Mouse (Mus musculus) ES-E14 (cell line): ENCODE results near the gene Myo10. TPM values are rescaled to one million over a fixed set of nuclear protein-coding genes. Genes with fewer than 3 reads are reported as not detected.
A peak's percentile ranks its signal among the peaks of the same experiment; 100 is the strongest.

Source experiments
- DNase-seq: peaks from one replicate; pipeline ENCODE4 v3.0.0-alpha.2; 2013; ENCODE audit warnings: low read depth, low spot score
- H3K27ac ChIP-seq: 2 replicates; pipeline ENCODE4 v1.5.1; 2012; ENCODE audit warnings: low read depth, mild to moderate bottlenecking, low read length, moderate library complexity, mixed read lengths; ENCODE audit not compliant: poor library complexity, insufficient read depth, severe bottlenecking
- H3K36me3 ChIP-seq: 2 replicates; pipeline ENCODE4 v1.6.1; 2012; ENCODE audit warnings: mild to moderate bottlenecking, low read length, moderate library complexity, mixed read lengths; ENCODE audit not compliant: control insufficient read depth, poor library complexity, insufficient read depth, severe bottlenecking
- H3K4me1 ChIP-seq, 2 experiments: fragments of 150-350 bp in 1 of 2; sonication (generic) in 1 of 2; 2 replicates each; pipeline ENCODE4 v1.6.1; 2012; ENCODE audit warnings: low read length in 2 of 2, mild to moderate bottlenecking in 1 of 2, mixed read lengths in 1 of 2; ENCODE audit not compliant: control insufficient read depth in 2 of 2, insufficient read depth in 2 of 2, poor library complexity in 1 of 2
- H3K4me3 ChIP-seq, 2 experiments: fragments of 150-350 bp in 1 of 2; sonication (generic) in 1 of 2; 2 replicates each; pipeline ENCODE4 v1.5.1; 2012; ENCODE audit warnings: low read length in 2 of 2, low read depth in 1 of 2, mild to moderate bottlenecking in 1 of 2, mixed read lengths in 1 of 2; ENCODE audit not compliant: insufficient read depth in 1 of 2, poor library complexity in 1 of 2, severe bottlenecking in 1 of 2
- H3K9ac ChIP-seq: 2 replicates; pipeline ENCODE4 v1.6.1; 2012; ENCODE audit warnings: low read depth, mild to moderate bottlenecking, low read length, mixed read lengths; ENCODE audit not compliant: poor library complexity, insufficient read depth, severe bottlenecking
- H3K9me3 ChIP-seq: fragments of 150-350 bp; sonication (generic); 2 replicates; pipeline ENCODE4 v1.6.1; 2012; ENCODE audit warnings: low read depth, mild to moderate bottlenecking, low read length; ENCODE audit not compliant: control insufficient read depth, insufficient read depth
- CHD2 ChIP-seq: IDR thresholded peaks from 2 replicates; pipeline ENCODE4 v1.6.1; 2014; ENCODE audit warnings: mild to moderate bottlenecking, low read depth, low read length, inconsistent platforms
- HCFC1 ChIP-seq: IDR thresholded peaks from 2 replicates; pipeline ENCODE4 v1.6.1; 2012; ENCODE audit warnings: low read length, inconsistent platforms, borderline replicate concordance; ENCODE audit not compliant: insufficient read depth
- MAFK ChIP-seq: IDR thresholded peaks from 2 replicates; pipeline ENCODE4 v1.6.1; 2014; ENCODE audit warnings: mild to moderate bottlenecking, low read depth, low read length, inconsistent platforms; ENCODE audit not compliant: insufficient read depth
- ZC3H11A ChIP-seq: IDR thresholded peaks from 2 replicates; pipeline ENCODE4 v1.6.1; 2012; ENCODE audit warnings: low read depth, mild to moderate bottlenecking, inconsistent platforms, low read length, borderline replicate concordance
- ZNF384 ChIP-seq: IDR thresholded peaks from 2 replicates; pipeline ENCODE4 v1.6.1; 2012; ENCODE audit warnings: low read depth, low read length, inconsistent platforms
- in situ Hi-C, 2 experiments: fragments of 600-800 bp; cut with MboI; formaldehyde crosslinking; loops; one replicate each; pipeline ENCODE4 v1.15.1; 2025; ENCODE audit warnings: low sequenced_read_pairs in 2 of 2, inconsistent platforms in 1 of 2; ENCODE audit not compliant: unreplicated experiment in 2 of 2
- total RNA-seq: library from RNA; depleted of rRNA; stranded (reverse); fragments of 300-350 nt; gene quantifications from 2 replicates; pipeline ENCODE4 v1.2.3, GENCODE M21; 2012

Myo10 gene
- total RNA-seq, 1 experiment = 133 TPM

- TF ChIP-seq ZC3H11A (no peak), ZNF384 (no peak), HCFC1 (no peak), MAFK (no peak), CHD2 (no peak)
- 0 out of 4 replicates have a peak overlapping the region, but pooled peaks of 1 of the 2 experiments have one; percentile 4 for H3K4me3 ChIP-seq
- peaks cover 3% of the 10 kb centered on the region; the same call in 1 of the 2 replicates for H3K36me3 ChIP-seq
- H3K27ac ChIP-seq = no peak overlapping the region
- in situ Hi-C loops = loop anchor here (25.0 kb wide), 2 partner anchors 270 to 1120 kb away; no protein-coding TSS in a partner anchor
- peaks cover 0 to 6% of the 10 kb centered on the region in 2 experiments; a peak in 1 of 4 replicates for H3K4me1 ChIP-seq
- H3K9ac ChIP-seq = no peak overlapping the region
- no peaks in the 10 kb centered on the region for H3K9me3 ChIP-seq
- no peak for DNase-seq
Measured at GRCm38 (mm10) chr15:25706874-25707554, 84.7 kb downstream of the Myo10 start.

DNA sequence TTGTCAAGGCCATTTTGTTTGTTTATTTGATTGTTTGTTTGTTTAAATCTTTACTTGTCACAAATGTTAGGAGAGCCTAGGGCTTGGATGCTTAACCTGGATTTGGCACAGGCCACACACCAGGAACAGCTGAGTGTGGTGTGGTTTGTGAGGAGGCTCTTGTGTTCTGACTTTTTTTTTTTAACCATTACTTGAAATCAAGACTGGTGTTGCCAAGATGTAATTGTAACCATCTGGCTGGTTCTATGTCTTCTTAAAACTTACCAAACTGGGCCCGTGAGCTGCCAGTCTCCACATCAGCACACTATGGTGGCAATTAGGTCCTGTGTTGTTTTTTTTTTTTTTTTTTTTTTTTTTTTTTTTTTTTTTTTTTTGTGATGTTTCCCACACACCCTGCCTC lies 85.6 kb downstream of the Myo10 start:
- in situ Hi-C loops = loop anchor here (25.0 kb wide), 2 partner anchors 271 to 1121 kb away; no protein-coding TSS in a partner anchor
- Histone ChIP-seq H3K27ac (no peak overlapping the region), H3K9ac (no peak overlapping the region), H3K4me1 (peaks cover 0 to 8% of the 10 kb centered on the region in 2 experiments; a peak in 1 of 4 replicates), H3K9me3 (no peaks in the 10 kb centered on the region), H3K4me3 (no peak overlapping the region), H3K36me3 (peaks cover 2% of the 10 kb centered on the region; the same call in 1 of the 2 replicates)
- TF ChIP-seq ZC3H11A (no peak), HCFC1 (no peak), ZNF384 (peak; percentile 70), CHD2 (no peak), MAFK (no peak)
- no peak for DNase-seq

DNA sequence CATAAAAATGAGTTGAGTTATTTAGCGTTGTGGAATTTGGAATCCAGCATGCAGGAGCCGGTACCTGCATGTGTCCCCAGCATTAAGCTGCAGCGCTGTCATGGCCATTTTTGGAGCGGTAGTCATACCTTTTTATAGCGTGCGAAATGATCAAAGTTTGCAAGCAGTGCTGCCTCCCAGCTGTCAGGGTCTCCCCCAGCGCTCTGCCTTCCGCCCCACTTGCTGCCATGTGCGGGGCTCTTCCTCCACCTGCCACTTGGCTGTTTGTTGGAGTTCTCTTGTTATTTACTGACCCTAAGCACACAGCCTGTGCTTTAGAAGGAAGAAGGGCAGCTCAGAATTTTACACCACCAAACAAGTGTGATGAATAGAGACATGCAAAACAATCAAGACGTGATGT lies 88.6 kb downstream of the Myo10 start:
- H3K9me3 ChIP-seq = no peaks in the 10 kb centered on the region
- H3K27ac ChIP-seq = no peak overlapping the region
- no peaks in the 10 kb centered on the region for H3K36me3 ChIP-seq
- DNase-seq = no peak
- peaks cover 2 to 15% of the 10 kb centered on the region in 2 experiments; a peak in 2 of 4 replicates for H3K4me1 ChIP-seq
- no peak overlapping the region for H3K4me3 ChIP-seq
- H3K9ac ChIP-seq = no peak overlapping the region
- no peak for TF ChIP-seq CHD2
- TF ChIP-seq ZNF384 = no peak
- TF ChIP-seq HCFC1 = no peak
- TF ChIP-seq MAFK = no peak
- TF ChIP-seq ZC3H11A = no peak
- in situ Hi-C loops = loop anchor here (25.0 kb wide), 2 partner anchors 274 to 1124 kb away; no protein-coding TSS in a partner anchor

- TF ChIP-seq HCFC1 = no peak
- no peak for TF ChIP-seq ZNF384
- no peak for TF ChIP-seq CHD2
- TF ChIP-seq MAFK = no peak
- TF ChIP-seq ZC3H11A = no peak
- no peak overlapping the region for H3K4me3 ChIP-seq
- no peak overlapping the region for H3K27ac ChIP-seq
- no peak overlapping the region for H3K9ac ChIP-seq
- H3K4me1 ChIP-seq = peaks cover 7 to 14% of the 10 kb centered on the region in 2 experiments; a peak in 3 of 4 replicates
- no peaks in the 10 kb centered on the region for H3K36me3 ChIP-seq
- H3K9me3 ChIP-seq = no peaks in the 10 kb centered on the region
- in situ Hi-C loops = loop anchor here (25.0 kb wide), 2 partner anchors 276 to 1126 kb away; no protein-coding TSS in a partner anchor
- DNase-seq = no peak
Measured at GRCm38 (mm10) chr15:25712877-25713276, 90.6 kb downstream of the Myo10 start.
